Mouse (Mus musculus) cortical plate, adult 2 months (tissue): ENCODE measurements at regions not wholly inside any gene's neighbourhood (a gene's known extent, or its start where the extent isn't known, plus 50 kb on each side); places are given as distances from the start of the nearest gene placed in this dataset.
A peak's percentile ranks its signal among the peaks of the same experiment; 100 is the strongest.

Source experiments
- H3K27ac ChIP-seq: fragments of 200-500 bp; 2 replicates; pipeline ENCODE4 v1.5.1; 2012; ENCODE audit warnings: low read length, control low read depth, inconsistent platforms; ENCODE audit not compliant: insufficient read depth
- H3K4me1 ChIP-seq: fragments of 200-500 bp; 2 replicates; pipeline ENCODE4 v1.6.1; 2011; ENCODE audit warnings: low read length; ENCODE audit not compliant: control insufficient read depth, insufficient read depth
- H3K4me3 ChIP-seq: fragments of 200-500 bp; 2 replicates; pipeline ENCODE4 v1.5.1; 2011; ENCODE audit warnings: mild to moderate bottlenecking, low read length, control low read depth; ENCODE audit not compliant: insufficient read depth
- CTCF ChIP-seq: fragments of 200-500 bp; IDR thresholded peaks from 2 replicates; pipeline ENCODE4 v1.5.1; 2011; ENCODE audit warnings: mild to moderate bottlenecking, control low read depth, low read length; ENCODE audit not compliant: insufficient read depth; ENCODE audit errors: extremely low read depth
- POLR2A ChIP-seq: fragments of 200-500 bp; IDR thresholded peaks from 2 replicates; pipeline ENCODE4 v1.6.1; 2011; ENCODE audit warnings: mild to moderate bottlenecking, low read length, control low read depth; ENCODE audit not compliant: insufficient read depth; ENCODE audit errors: extremely low read depth

DNA sequence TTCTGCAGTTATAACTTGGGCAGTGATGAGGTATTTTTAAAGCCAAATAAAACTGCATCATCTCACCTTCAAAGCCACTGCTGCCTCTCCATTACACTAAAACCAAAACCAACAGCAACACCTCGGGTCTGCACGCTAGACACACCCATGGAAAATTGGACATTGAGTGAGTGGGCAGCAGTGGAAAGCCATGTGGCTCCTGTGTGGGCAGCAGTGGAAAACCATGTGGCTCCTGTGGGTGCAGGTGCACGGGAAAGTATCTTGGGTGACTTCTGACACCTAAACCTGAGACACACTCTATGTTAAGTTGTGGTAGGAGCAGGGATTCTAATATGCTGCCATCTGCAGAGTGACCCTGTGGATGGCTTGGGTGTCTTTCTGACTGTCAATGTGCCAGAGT lies 245.3 kb downstream of the Tle4 start:
- Histone ChIP-seq H3K27ac (no peak overlapping the region), H3K4me3 (no peak overlapping the region), H3K4me1 (no peaks in the 10 kb centered on the region)
- TF ChIP-seq POLR2A, result no peak
- no peak for TF ChIP-seq CTCF

- H3K4me3 ChIP-seq, result no peak overlapping the region
- no peak overlapping the region for H3K27ac ChIP-seq
- no peak for TF ChIP-seq POLR2A
- TF ChIP-seq CTCF, result no peak
- H3K4me1 ChIP-seq, result no peaks in the 10 kb centered on the region
Measured at GRCm38 (mm10) chr19:14353151-14353550, 244.7 kb downstream of the Tle4 start.

DNA sequence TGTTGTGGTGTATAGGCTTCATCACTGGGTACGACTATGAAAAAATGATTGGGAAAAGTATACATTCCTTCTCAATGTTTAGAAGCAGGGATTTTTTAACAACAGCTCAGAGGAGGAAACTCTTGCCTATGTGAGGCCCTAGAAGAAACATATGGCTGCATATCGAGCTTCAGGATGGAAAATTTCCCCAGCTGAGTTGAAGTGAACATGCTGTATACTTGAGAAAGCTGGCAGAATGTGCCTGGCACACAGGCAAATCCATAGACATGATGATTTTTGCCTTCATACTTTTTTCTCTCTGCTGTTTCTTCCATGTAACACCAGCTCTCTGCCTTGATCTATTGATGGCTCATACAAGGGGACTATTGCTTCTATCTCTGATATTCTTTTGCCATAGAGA lies 242.7 kb downstream of the Tle4 start:
- H3K27ac ChIP-seq, result no peak overlapping the region
- no peaks in the 10 kb centered on the region for H3K4me1 ChIP-seq
- TF ChIP-seq POLR2A (no peak), CTCF (no peak)

DNA sequence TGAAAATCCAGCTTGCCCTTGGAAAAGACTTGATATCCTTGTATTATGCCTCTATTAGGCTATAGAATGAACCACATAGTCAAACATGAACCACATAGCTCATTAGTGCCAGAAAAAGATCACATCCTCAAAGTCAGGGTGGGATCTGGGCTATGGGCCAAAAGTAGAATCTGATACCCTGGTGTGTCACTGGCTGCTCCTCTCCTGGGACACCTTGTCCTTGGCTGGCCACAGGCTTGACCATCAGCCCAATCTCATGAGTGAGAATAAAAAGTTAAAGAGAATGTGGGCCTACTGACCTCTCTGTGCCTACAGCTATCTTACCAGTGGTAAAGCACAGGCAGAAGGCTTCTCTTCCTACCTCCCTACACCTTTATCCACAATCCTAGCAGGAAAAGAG lies 241.9 kb downstream of the Tle4 start:
- no peak overlapping the region for H3K4me3 ChIP-seq
- TF ChIP-seq POLR2A, result no peak
- no peak for TF ChIP-seq CTCF
- peak overlapping the region; percentile 23; the same call in 1 of the 2 replicates for H3K27ac ChIP-seq

More for the DNA sequence above, 242.7 kb downstream of the Tle4 start:
- H3K4me3 ChIP-seq, result no peak overlapping the region

GRCm38 (mm10) chr19:14360611-14361010 lies 237.2 kb downstream of the Tle4 start:
- Histone ChIP-seq H3K27ac (no peak overlapping the region), H3K4me1 (no peaks in the 10 kb centered on the region), H3K4me3 (no peak overlapping the region)
- TF ChIP-seq POLR2A (no peak), CTCF (no peak)

More for the DNA sequence above, 241.9 kb downstream of the Tle4 start:
- H3K4me1 ChIP-seq, result no peaks in the 10 kb centered on the region

GRCm38 (mm10) chr19:14369098-14369604 lies 228.7 kb downstream of the Tle4 start:
- TF ChIP-seq POLR2A (no peak), CTCF (no peak)
- Histone ChIP-seq H3K4me1 (no peaks in the 10 kb centered on the region), H3K4me3 (no peak overlapping the region), H3K27ac (no peak overlapping the region)

- no peaks in the 10 kb centered on the region for H3K4me1 ChIP-seq
- H3K27ac ChIP-seq, result no peak overlapping the region
- H3K4me3 ChIP-seq, result no peak overlapping the region
- TF ChIP-seq CTCF (no peak), POLR2A (no peak)
Measured at GRCm38 (mm10) chr19:14371360-14371759, 226.5 kb downstream of the Tle4 start.

GRCm38 (mm10) chr19:14373996-14374395 lies 223.9 kb downstream of the Tle4 start:
- Histone ChIP-seq H3K4me3 (no peak overlapping the region), H3K4me1 (no peaks in the 10 kb centered on the region), H3K27ac (no peak overlapping the region)
- no peak for TF ChIP-seq POLR2A
- no peak for TF ChIP-seq CTCF

- no peak overlapping the region for H3K27ac ChIP-seq
- no peak overlapping the region for H3K4me3 ChIP-seq
- H3K4me1 ChIP-seq, result no peaks in the 10 kb centered on the region
- TF ChIP-seq POLR2A (no peak), CTCF (no peak)
Measured at GRCm38 (mm10) chr19:14380898-14381297, 217.0 kb downstream of the Tle4 start.

- TF ChIP-seq POLR2A (no peak), CTCF (no peak)
- no peak overlapping the region for H3K27ac ChIP-seq
Measured at GRCm38 (mm10) chr19:14387796-14388195, 210.1 kb downstream of the Tle4 start.

More at GRCm38 (mm10) chr19:14387796-14388195, 210.1 kb downstream of the Tle4 start:
- no peaks in the 10 kb centered on the region for H3K4me1 ChIP-seq
- H3K4me3 ChIP-seq, result no peak overlapping the region
